Mouse (Mus musculus) G1E (cell line): ENCODE data around the gene Ppib.

Experiments used
- CTCF ChIP-seq: IDR thresholded peaks from 2 replicates; pipeline ENCODE4 v1.5.1; 2012; ENCODE audit warnings: low read depth, low read length, inconsistent platforms, mixed read lengths
- GATA1 ChIP-seq: IDR thresholded peaks from 2 replicates; pipeline ENCODE4 v1.6.1; 2012; ENCODE audit warnings: borderline replicate concordance, low read length, inconsistent platforms, mixed read lengths
- GATA2 ChIP-seq: IDR thresholded peaks from 2 replicates; pipeline ENCODE4 v1.6.1; 2012; ENCODE audit warnings: low read depth, low read length, inconsistent platforms, borderline replicate concordance
- POLR2AphosphoS5 ChIP-seq: IDR thresholded peaks from 2 replicates; pipeline ENCODE4 v1.6.1; 2012; ENCODE audit warnings: low read depth, low read length, inconsistent platforms; ENCODE audit not compliant: insufficient replicate concordance
- TAL1 ChIP-seq: conservative IDR thresholded peaks from 2 replicates; pipeline ENCODE4 v1.6.1; 2012; ENCODE audit warnings: low read depth, low read length, inconsistent platforms, mixed read lengths

GRCm38 (mm10) chr9:66081999-66082398 lies 22.0 kb downstream of the Ppib start:
- TF ChIP-seq GATA1: no peak
- TF ChIP-seq CTCF: no peak
- no peak for TF ChIP-seq TAL1
- no peak for TF ChIP-seq GATA2
- TF ChIP-seq POLR2AphosphoS5: no peak
